Mouse (Mus musculus) adrenal gland, postnatal 14 days (tissue): Measurements from ENCODE around the gene Tbccd1. TPM values are rescaled to one million over a fixed set of nuclear protein-coding genes. Genes with fewer than 3 reads are reported as not detected.

Experiments
- DNase-seq: peaks from one replicate; pipeline ENCODE4 v3.0.0; 2021; ENCODE audit warnings: mixed read lengths
- long read RNA-seq, 2 experiments: library from polyadenylated mRNA; stranded (forward); transcript quantifications; one replicate each; pipeline ENCODE4 v2.0.0; 2021
- total RNA-seq: library from RNA; stranded (reverse); gene quantifications from 2 replicates; pipeline ENCODE4 v1.2.3, GENCODE M21; 2021

Gene Tbccd1
- 18.3 and 18.5 TPM in 2 replicates for total RNA-seq
- long read RNA-seq, experiment 1, partial matches to known transcripts: 6 of 23 reads
- long read RNA-seq, experiment 1, other reads (novel, unspliced or antisense): 9 of 23 reads
- long read RNA-seq, experiment 2, partial matches to known transcripts: 3 of 16 reads
- long read RNA-seq, experiment 2, other reads (novel, unspliced or antisense): 9 of 16 reads

DNA sequence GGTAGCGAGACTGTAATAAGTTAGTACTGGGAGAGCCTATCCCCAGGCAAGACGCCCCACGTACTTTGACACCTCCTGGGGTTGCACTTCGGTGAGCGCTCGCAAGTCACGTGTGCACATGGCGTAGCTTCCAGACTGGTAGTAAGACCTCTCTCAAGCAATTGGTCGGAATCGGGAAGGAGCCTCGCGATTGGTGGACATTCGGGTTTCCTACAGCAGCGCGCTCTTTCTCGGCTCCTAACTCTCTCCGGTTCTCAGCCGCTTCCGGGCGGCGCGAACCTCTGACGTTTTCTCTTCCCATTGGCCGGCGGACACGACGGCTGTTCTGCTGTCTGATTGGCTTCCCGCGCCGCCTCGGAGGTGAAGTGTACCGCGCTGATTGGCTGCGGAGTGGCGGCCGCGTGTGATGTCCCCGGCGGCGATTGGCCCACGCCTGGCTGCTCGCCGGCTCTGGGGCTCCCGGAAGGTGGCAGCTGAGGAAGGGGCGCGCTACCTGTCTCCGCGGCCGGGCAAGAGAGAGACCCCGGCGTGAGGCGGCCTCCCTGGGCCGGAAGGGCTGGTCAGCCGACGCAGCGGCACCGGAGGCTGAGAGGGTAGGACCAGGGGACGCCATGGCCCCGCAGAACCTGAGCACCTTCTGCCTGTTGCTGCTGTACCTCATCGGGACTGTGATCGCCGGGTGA is at the start of gene Tbccd1, which contains the start of gene Dnajb11:
Gene Tbccd1, minus strand, starts transcription at position 239 of the 683 bp plus-strand sequence.
Gene Dnajb11, plus strand, starts transcription at position 415 of the 683 bp plus-strand sequence.
- DNase-seq: peak; percentile 100

GRCm38 (mm10) chr16:22901326-22901725 is 43.9 kb upstream of the Tbccd1 start:
- peak; percentile 26 for DNase-seq

- no peak for DNase-seq
Measured at GRCm38 (mm10) chr16:22899866-22900570, 42.5 kb upstream of the Tbccd1 start.

DNA sequence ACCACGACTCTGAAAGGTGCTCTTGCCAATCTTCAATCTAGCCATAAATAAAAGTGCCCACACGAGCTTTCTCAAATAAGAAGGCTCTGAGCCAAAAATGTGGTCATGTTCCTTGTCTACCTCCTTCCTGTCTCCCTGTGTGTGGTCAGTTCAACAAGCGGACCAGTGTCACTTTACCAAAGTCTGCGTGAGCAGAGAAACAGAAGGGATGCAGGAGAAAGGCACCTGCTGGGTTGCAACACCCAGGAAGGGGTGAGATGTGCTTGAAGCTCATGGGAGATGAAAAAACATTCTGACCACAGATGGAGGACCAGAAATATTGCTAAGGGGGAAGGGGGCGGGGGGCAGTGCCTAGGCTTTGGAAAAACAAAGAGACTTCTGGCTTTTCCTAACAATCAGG is 41.9 kb upstream of the Tbccd1 start:
- DNase-seq: no peak

DNA sequence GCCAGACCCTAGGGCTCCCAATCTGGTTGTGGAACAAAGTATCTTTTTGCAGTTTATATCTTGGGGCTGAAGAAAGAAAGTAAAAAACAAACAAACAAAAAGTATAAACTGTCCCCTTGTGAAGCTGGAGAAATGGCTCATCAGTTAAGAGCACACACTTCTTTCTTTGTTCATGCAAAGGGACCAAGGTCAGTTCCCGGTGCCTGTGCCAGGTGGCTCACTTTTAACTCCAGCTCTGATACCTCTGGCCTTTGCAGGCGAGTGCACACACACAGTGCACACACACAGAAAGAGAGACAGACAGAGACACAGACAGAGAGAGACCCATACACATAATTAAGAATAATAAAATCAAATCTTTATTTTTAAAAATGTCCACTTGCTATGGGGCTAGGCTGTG is 39.1 kb upstream of the Tbccd1 start:
- peak; percentile 70 for DNase-seq

GRCm38 (mm10) chr16:22894095-22894494 is 36.6 kb upstream of the Tbccd1 start:
- DNase-seq: no peak

DNA sequence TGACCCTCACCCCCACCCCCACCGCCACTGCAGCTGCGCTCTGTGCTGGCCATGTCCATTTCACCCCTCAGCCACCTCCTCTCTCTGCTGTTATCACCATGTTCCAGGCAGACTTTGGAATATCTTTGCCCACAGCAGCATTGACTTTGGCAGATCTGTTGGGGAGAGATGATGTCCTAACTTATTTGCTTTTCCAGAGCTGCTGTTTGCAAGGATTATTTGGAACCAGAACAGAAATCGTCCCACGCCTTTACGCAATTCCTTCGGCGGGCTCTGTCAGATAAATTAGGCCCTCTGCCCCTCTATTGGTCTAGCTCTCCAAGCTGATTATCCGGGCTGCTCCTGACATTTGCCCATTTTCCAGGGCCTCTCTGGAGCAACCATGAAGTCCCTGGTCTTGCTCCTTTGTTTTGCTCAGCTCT is 34.3 kb upstream of the Tbccd1 start:
- no peak for DNase-seq

DNA sequence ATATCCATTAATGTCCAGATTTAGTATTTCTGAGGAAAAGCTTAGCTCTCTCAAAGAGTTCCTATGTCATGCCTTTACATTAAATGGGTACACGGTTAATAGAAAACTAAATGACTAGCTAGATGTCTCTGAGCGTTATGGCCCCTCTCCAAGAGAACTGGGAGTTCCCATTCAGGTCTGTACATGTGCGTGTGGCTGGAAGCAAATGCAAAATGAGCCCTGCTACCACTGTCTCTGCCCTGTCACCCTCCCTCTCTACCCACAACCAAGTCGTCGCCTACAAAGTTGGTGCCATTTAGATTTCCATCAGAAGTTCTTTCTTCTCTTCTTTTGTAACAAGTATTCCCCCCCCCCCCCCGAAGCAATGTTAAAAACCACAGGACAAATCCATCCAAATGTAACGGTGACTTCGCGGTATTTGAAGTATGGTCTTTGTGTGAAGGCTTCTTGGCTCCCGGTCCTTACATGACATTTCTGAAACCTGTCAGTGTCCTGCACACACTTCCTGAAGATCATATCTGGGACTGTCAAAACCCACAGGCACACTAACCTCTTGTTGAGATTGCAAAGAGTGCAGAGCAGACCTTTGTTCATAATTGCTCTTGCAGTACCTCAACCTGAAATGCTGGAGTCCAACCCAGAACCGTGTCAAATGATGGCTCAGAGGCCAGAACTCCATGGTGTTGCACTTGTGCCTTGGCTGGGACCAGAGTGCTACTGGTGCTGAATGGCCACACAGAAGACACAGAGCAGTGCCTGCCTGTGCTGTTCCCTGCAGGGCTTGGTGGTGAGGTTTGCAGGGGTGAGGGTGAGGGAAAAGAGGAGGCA is 33.4 kb upstream of the Tbccd1 start, which contains the start of gene Ahsg:
Gene Ahsg, plus strand, starts transcription at position 595 of the 828 bp plus-strand sequence.
- DNase-seq: no peak

DNA sequence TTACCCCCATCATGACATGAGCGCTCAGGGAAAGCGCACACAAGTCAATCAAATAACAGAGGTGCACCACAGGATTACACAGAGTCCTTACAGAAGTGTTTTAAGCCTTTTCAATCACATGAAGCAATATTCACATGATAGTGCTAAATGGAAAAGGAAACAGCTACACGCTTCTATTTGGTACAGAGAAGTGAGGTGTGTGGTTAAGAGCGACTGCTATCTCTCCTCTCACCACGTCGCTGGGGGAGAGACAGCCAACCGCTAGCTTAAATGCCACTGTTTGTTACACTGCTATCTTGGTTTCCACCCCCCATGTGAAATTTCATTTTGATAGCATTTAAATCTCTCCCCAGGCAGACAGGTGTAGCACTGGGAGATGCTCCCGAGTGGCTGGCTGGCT is 32.2 kb upstream of the Tbccd1 start:
- no peak for DNase-seq

GRCm38 (mm10) chr16:22888835-22889234 is 31.4 kb upstream of the Tbccd1 start:
- DNase-seq: no peak

- peak; percentile 64 for DNase-seq
Measured at GRCm38 (mm10) chr16:22886726-22887125, 29.3 kb upstream of the Tbccd1 start.

GRCm38 (mm10) chr16:22885356-22885755 is 27.9 kb upstream of the Tbccd1 start:
- DNase-seq: no peak

GRCm38 (mm10) chr16:22883441-22883840 is 26.0 kb upstream of the Tbccd1 start:
- no peak for DNase-seq

GRCm38 (mm10) chr16:22881487-22881886 is 24.0 kb upstream of the Tbccd1 start:
- DNase-seq: peak; percentile 36

- DNase-seq: no peak
Measured at GRCm38 (mm10) chr16:22880900-22881299, 23.4 kb upstream of the Tbccd1 start.

GRCm38 (mm10) chr16:22879945-22880595 is 22.6 kb upstream of the Tbccd1 start:
- peak; percentile 23 for DNase-seq

DNA sequence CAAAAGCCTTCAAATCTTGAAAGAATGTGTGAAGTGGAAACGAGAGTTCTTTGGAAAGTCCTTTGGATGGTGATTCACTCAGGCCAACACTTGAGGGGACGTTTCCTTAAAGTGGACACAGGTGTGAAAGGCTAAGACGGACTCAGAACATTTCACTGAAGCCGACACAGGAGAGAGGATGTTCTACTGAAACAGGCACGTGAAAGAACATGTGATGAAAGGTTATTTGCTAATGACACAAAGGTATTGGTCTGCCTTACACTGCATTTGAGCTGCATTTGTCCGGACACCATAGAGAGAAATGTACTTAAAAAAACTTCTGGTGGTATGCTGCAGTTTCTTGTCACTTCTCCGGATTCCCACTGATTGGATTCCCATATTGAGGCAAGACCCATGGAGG is 21.2 kb upstream of the Tbccd1 start:
- DNase-seq: no peak

GRCm38 (mm10) chr16:22877660-22878390 is 20.4 kb upstream of the Tbccd1 start:
- DNase-seq: no peak

GRCm38 (mm10) chr16:22876218-22877043 is 19.0 kb upstream of the Tbccd1 start:
- peak; percentile 52 for DNase-seq

DNA sequence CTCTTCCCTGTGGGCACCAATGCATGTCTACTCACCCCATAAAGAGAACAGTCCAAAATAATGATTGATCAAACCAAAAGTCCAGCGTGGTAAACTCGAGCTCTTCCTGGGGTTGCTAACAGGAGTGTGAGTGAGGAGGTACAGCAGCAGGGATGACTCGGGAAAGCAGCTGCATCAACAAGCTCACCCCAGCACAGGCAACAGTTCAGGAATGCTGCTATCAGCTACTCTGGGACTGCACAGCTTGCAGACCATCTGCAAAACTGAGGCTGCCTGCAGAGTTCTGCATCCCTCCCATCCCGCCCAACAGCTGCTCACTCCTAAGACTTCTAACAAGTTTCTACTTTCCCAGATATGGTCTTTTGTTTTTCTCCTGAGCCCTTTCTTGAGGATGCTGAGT is 15.9 kb upstream of the Tbccd1 start:
- DNase-seq: no peak
